Mouse (Mus musculus): ENCODE data around the gene Golph3.
"Not testable (repeated sequence)": the region's sequence is repeated elsewhere in the genome, so short reads cannot be mapped to it uniquely, and the experiment has no call there.

Golph3 gene

GRCm38 (mm10) chr15:12357459-12357858 lies 36.2 kb downstream of the Golph3 start:
- DNase-seq (ENCODE audit: low spot score in 2 of 2), result no peak

- no peak for DNase-seq (ENCODE audit: low spot score in 2 of 2)
These were observed 37.1 kb downstream of the Golph3 start for GRCm38 (mm10) chr15:12358384-12358783.

GRCm38 (mm10) chr15:12360519-12361212 lies 39.4 kb downstream of the Golph3 start:
- DNase-seq (ENCODE audit: low spot score in 2 of 2), result no peak

- DNase-seq (ENCODE audit: low spot score in 2 of 2), result no peak
These were observed 40.9 kb downstream of the Golph3 start for GRCm38 (mm10) chr15:12362001-12362700.

- DNase-seq (ENCODE audit: low spot score in 2 of 2), result no peak
These were observed 41.4 kb downstream of the Golph3 start for GRCm38 (mm10) chr15:12362701-12363040.

- no peak for DNase-seq (ENCODE audit: low spot score in 2 of 2)
These were observed 42.8 kb downstream of the Golph3 start for GRCm38 (mm10) chr15:12364096-12364495.

- no peak for DNase-seq (ENCODE audit: low spot score in 2 of 2)
These were observed 44.3 kb downstream of the Golph3 start for GRCm38 (mm10) chr15:12365416-12366071.

- DNase-seq (ENCODE audit: low spot score in 2 of 2), result no peak
These were observed 44.8 kb downstream of the Golph3 start for GRCm38 (mm10) chr15:12366072-12366469.

- not testable (repeated sequence) for DNase-seq (ENCODE audit: low spot score in 2 of 2)
These were observed 45.5 kb downstream of the Golph3 start for GRCm38 (mm10) chr15:12366580-12367305.

- DNase-seq (ENCODE audit: low spot score in 2 of 2), result peak; percentile 30 to 35
These were observed 46.2 kb downstream of the Golph3 start for GRCm38 (mm10) chr15:12367306-12368080.

- DNase-seq (ENCODE audit: low spot score in 2 of 2), result no peak
These were observed 47.1 kb downstream of the Golph3 start for GRCm38 (mm10) chr15:12368357-12368756.

- no peak for DNase-seq (ENCODE audit: low spot score in 2 of 2)
These were observed 47.6 kb downstream of the Golph3 start for GRCm38 (mm10) chr15:12368850-12369249.

GRCm38 (mm10) chr15:12370096-12370495 lies 48.8 kb downstream of the Golph3 start:
- no peak for DNase-seq (ENCODE audit: low spot score in 2 of 2)

GRCm38 (mm10) chr15:12371183-12371582 lies 49.9 kb downstream of the Golph3 start:
- peak; percentile 34 to 57 for DNase-seq (ENCODE audit: low spot score in 2 of 2)

GRCm38 (mm10) chr15:12373496-12373895 lies 52.2 kb downstream of the Golph3 start:
- no peak for DNase-seq (ENCODE audit: low spot score in 2 of 2)

- DNase-seq (ENCODE audit: low spot score in 2 of 2), result no peak
These were observed 52.7 kb downstream of the Golph3 start for GRCm38 (mm10) chr15:12373918-12374317.

GRCm38 (mm10) chr15:12374916-12375315 lies 53.7 kb downstream of the Golph3 start:
- no peak for DNase-seq (ENCODE audit: low spot score in 2 of 2)

- DNase-seq (ENCODE audit: low spot score in 2 of 2), result peak; percentile 81 to 84
These were observed 54.5 kb downstream of the Golph3 start for GRCm38 (mm10) chr15:12375641-12376311.

- no peak for DNase-seq (ENCODE audit: low spot score in 2 of 2)
These were observed 55.3 kb downstream of the Golph3 start for GRCm38 (mm10) chr15:12376491-12377069.

GRCm38 (mm10) chr15:12377800-12378199 lies 56.5 kb downstream of the Golph3 start:
- DNase-seq (ENCODE audit: low spot score in 2 of 2), result no peak
